30 mouse cellular contexts compared by ENCODE assay signal in the genomic region with DNA sequence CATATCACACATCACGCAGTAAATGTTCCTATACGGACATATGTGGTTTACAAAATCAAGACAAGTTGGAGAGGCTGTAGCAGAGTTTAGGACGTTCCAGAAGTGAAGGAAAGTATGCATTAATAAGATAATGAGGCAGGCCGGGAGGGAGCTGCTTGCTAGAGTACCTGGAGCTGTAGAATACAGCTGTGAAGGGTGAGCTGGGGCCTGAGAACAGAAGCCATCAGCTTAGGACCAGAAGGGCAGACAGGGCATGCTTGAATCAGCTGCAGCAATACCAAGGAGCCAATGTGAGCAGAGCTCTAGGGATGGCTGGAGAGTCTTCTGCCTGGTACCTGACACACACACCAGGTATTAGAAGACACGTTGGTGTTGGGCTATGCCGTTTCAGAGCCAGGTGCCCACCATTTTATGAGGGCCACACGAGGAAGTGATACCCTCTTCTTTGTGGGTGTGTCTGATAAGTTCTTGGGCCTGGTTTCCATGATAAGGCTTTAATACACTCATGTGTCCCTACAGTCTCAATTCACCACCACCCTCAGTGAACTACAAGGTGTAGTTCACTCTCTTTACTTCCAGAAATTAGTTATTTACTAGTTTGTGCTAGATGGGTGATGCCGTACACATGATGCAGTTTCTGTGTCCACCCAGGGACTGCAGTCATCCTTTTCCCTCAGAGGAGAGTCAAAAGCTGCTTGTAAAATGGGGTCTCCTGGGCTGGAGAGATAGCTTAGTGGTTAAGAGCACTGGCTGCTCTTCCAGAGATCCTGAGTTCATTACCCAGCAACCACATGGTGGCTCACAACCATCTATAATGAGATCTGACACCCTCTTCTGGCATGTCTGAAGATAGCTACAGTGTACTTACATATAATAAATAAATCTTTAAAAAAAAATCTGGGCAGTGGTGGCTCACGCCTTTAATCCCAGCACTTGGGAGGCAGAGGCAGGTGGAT. TPM values are rescaled to one million over a fixed set of nuclear protein-coding genes. Genes with fewer than 3 reads are reported as not detected.
DNase-seq lines count a peak whose midpoint lies in the region; ATAC-seq and TF ChIP-seq lines count a peak whose summit lies in the region.
"Had no signal": no experiment of that assay in that cellular context is flagged by ENCODE, and none has a peak within 500 bp of the region (broad histone marks: within the 10 kb centered on the region; RNA-seq: fewer than 3 reads in every experiment).

No protein-coding gene starts in this region.

- peaks cover 23% of the 10 kb centered on the region for H3K9me3 ChIP-seq in megakaryocyte, embryonic 14.5 days
- no peaks in the 10 kb centered on the region for H3K9me3 ChIP-seq in liver, embryonic 11.5 days (ENCODE audit: control insufficient read depth, low read length)
- no peaks in the 10 kb centered on the region for H3K9me3 ChIP-seq in liver, embryonic 16.5 days (replicated peaks; ENCODE audit: control insufficient read depth, low read length)
- H3K9me3 ChIP-seq in stomach, postnatal 0 days (ENCODE audit: control insufficient read depth, low read length): no peaks in the 10 kb centered on the region
- H3K9me3 ChIP-seq: G1E; heart, embryonic 13.5 days; hindbrain, embryonic 15.5 days; kidney, embryonic 15.5 days; limb, embryonic 12.5 days; neural tube, embryonic 13.5 days had no signal

- H3K27me3 ChIP-seq in megakaryocyte, embryonic 14.5 days (replicated peaks): no peaks in the 10 kb centered on the region
- no peaks in the 10 kb centered on the region for H3K27me3 ChIP-seq in liver, embryonic 11.5 days (replicated peaks; ENCODE audit: control insufficient read depth, insufficient read depth, low read length)
- H3K27me3 ChIP-seq in liver, embryonic 16.5 days (ENCODE audit: control insufficient read depth, insufficient read depth, low read depth, low read length): no peaks in the 10 kb centered on the region
- no peaks in the 10 kb centered on the region for H3K27me3 ChIP-seq in stomach, postnatal 0 days (ENCODE audit: control insufficient read depth, insufficient read depth, low read length)
- H3K27me3 ChIP-seq: heart, embryonic 13.5 days; hindbrain, embryonic 15.5 days; kidney, embryonic 15.5 days; limb, embryonic 12.5 days; midbrain, embryonic 12.5 days; neural tube, embryonic 13.5 days had no signal

- TF ChIP-seq EP300 in stomach, postnatal 0 days (optimal IDR thresholded peaks at IDR 0.05): no peak

- H3K4me3 ChIP-seq in megakaryocyte, embryonic 14.5 days (replicated peaks): peak overlapping the region; percentile 16
- H3K4me3 ChIP-seq in liver, embryonic 11.5 days (ENCODE audit: low read depth, low read length): no peak overlapping the region
- H3K4me3 ChIP-seq in liver, embryonic 16.5 days (ENCODE audit: low read depth, low read length): no peak overlapping the region
- H3K4me3 ChIP-seq in stomach, postnatal 0 days (ENCODE audit: low read depth, low read length): no peak overlapping the region
- H3K4me3 ChIP-seq: erythroblast, embryonic 14.5 days; heart, embryonic 13.5 days; hindbrain, embryonic 15.5 days; kidney, embryonic 15.5 days; layer of hippocampus, adult 2 months; left cerebral cortex, adult 2 months; limb, embryonic 12.5 days; midbrain, embryonic 12.5 days; neural tube, embryonic 13.5 days had no signal

- ATAC-seq in megakaryocyte, adult 5-6 weeks (ENCODE audit: poor library complexity, severe bottlenecking): no peak
- peak; percentile 79 for ATAC-seq in liver, embryonic 11.5 days (replicated peaks; ENCODE audit: low FRiP score)
- peak; percentile 63; the same call in 1 of the 2 replicates for ATAC-seq in liver, embryonic 16.5 days (ENCODE audit: low read depth)
- no peak for ATAC-seq in cerebellum, adult (ENCODE audit: insufficient number of reproducible peaks, low FRiP score, low TSS enrichment)
- ATAC-seq in stomach, postnatal 0 days (ENCODE audit: low FRiP score, low TSS enrichment): no peak
- ATAC-seq: forebrain, embryonic 16.5 days; inflammation-experienced regulatory T-cells, adult 6 months; lung, postnatal 0 days had no signal

- no peak overlapping the region for H3K27ac ChIP-seq in liver, embryonic 11.5 days (ENCODE audit: low read depth, low read length)
- H3K27ac ChIP-seq in liver, embryonic 16.5 days (ENCODE audit: low read length): no peak overlapping the region
- no peak overlapping the region for H3K27ac ChIP-seq in stomach, postnatal 0 days (replicated peaks)
- H3K27ac ChIP-seq: heart, embryonic 13.5 days; hindbrain, embryonic 15.5 days; kidney, embryonic 15.5 days; layer of hippocampus, adult 2 months; left cerebral cortex, adult 2 months; limb, embryonic 12.5 days; midbrain, embryonic 12.5 days; neural tube, embryonic 13.5 days had no signal

- WGBS in liver, embryonic 11.5 days: 65% methylated on average over 9 of the region's 9 CpGs
- whole genome bisulfite sequencing in liver, embryonic 16.5 days (ENCODE audit: insufficient replicate concordance): 40% methylated on average over 9 of the region's 9 CpGs
- WGBS in stomach, postnatal 0 days: 75% methylated on average over 9 of the region's 9 CpGs

- no peak for DNase-seq in liver, embryonic 11.5 days (ENCODE audit: low spot score)
- DNase-seq in gastrocnemius, postnatal 36 days: no peak
- DNase-seq in stomach, postnatal 0 days (ENCODE audit: low spot score): no peak
- DNase-seq in ovary, adult 18-20 months (ENCODE audit: low spot score): no peak
- DNase-seq: adrenal gland, adult 2 months; adrenal gland, postnatal 36 days; cerebellum, adult 11-12 months; cerebellum, postnatal 14 days; heart, postnatal 10 days; kidney, adult 11 months; kidney, postnatal 25 days; lung, adult 18-20 months; lung, postnatal 4 days had no signal

- intact Hi-C loops in gastrocnemius, postnatal 36 days (cut with DNase I): no loop called here

- H3K4me1 ChIP-seq in megakaryocyte, embryonic 14.5 days: peaks cover 40% of the 10 kb centered on the region
- H3K4me1 ChIP-seq in liver, embryonic 11.5 days (replicated peaks; ENCODE audit: control insufficient read depth, insufficient read depth, low read length): no peaks in the 10 kb centered on the region
- H3K4me1 ChIP-seq in liver, embryonic 16.5 days (ENCODE audit: control insufficient read depth, low read depth, low read length): no peaks in the 10 kb centered on the region; the same call in 1 of the 2 replicates
- H3K4me1 ChIP-seq in stomach, postnatal 0 days (replicated peaks; ENCODE audit: control insufficient read depth, insufficient read depth): no peaks in the 10 kb centered on the region
- H3K4me1 ChIP-seq: hindbrain, embryonic 15.5 days; kidney, embryonic 15.5 days; limb, embryonic 12.5 days; midbrain, embryonic 12.5 days; neural tube, embryonic 13.5 days had no signal

- H3K9ac ChIP-seq in liver, embryonic 11.5 days (ENCODE audit: low read depth, low read length): no peak overlapping the region
- no peak overlapping the region for H3K9ac ChIP-seq in liver, embryonic 16.5 days (ENCODE audit: low read depth, low read length)
- H3K9ac ChIP-seq in stomach, postnatal 0 days (ENCODE audit: low read length): no peak overlapping the region
- H3K9ac ChIP-seq: heart, embryonic 13.5 days; hindbrain, embryonic 15.5 days; kidney, embryonic 15.5 days; limb, embryonic 12.5 days; midbrain, embryonic 12.5 days; neural tube, embryonic 13.5 days had no signal

- H3K4me2 ChIP-seq in liver, embryonic 11.5 days: no peak overlapping the region; the same call in 1 of the 2 replicates
- H3K4me2 ChIP-seq in liver, embryonic 16.5 days (ENCODE audit: low read depth, low read length): no peak overlapping the region
- H3K4me2 ChIP-seq in stomach, postnatal 0 days (replicated peaks; ENCODE audit: low read depth): no peak overlapping the region
- H3K4me2 ChIP-seq: heart, embryonic 13.5 days; hindbrain, embryonic 15.5 days; kidney, embryonic 15.5 days; limb, embryonic 12.5 days; midbrain, embryonic 12.5 days; neural tube, embryonic 13.5 days had no signal

- peaks cover 5% of the 10 kb centered on the region for H3K36me3 ChIP-seq in megakaryocyte, embryonic 14.5 days (replicated peaks; ENCODE audit: low read length)
- H3K36me3 ChIP-seq in liver, embryonic 11.5 days (ENCODE audit: control insufficient read depth, insufficient read depth, low read length): no peaks in the 10 kb centered on the region
- no peaks in the 10 kb centered on the region for H3K36me3 ChIP-seq in liver, embryonic 16.5 days (ENCODE audit: control insufficient read depth, insufficient read depth)
- no peaks in the 10 kb centered on the region for H3K36me3 ChIP-seq in stomach, postnatal 0 days (ENCODE audit: control insufficient read depth, insufficient read depth, low read length)
- H3K36me3 ChIP-seq: G1E; heart, embryonic 13.5 days; hindbrain, embryonic 15.5 days; kidney, embryonic 15.5 days; limb, embryonic 12.5 days; midbrain, embryonic 12.5 days; neural tube, embryonic 13.5 days had no signal

- no peak for TF ChIP-seq CTCF in stomach, postnatal 0 days (IDR thresholded peaks at IDR 0.05; ENCODE audit: low read depth)

RNA-seq across cellular contexts. Expression of a gene that starts 39.9 kb away (rescaled TPM):
- polyA plus RNA-seq in megakaryocyte, embryonic 14.5 days (2012; ENCODE audit: insufficient read depth, low replicate concordance): 4.7 and 8.4 TPM in 2 replicates
- total RNA-seq in megakaryocyte, adult 5-6 weeks (2015): 5.7 and 8.0 TPM in 2 replicates
- total RNA-seq in megakaryocyte, adult 5-6 weeks (2017): 3.1 and 4.9 TPM in 2 replicates
- 24.0 and 24.5 TPM in 2 replicates for polyA plus RNA-seq in liver, embryonic 11.5 days (2014; fragmentation: Nextera tagmentation; extraction: Ambion mirVana)
- polyA plus RNA-seq in liver, embryonic 16.5 days (2015; fragmentation: Nextera tagmentation; extraction: Ambion mirVana): 5.0 and 7.9 TPM in 2 replicates
- total RNA-seq in gastrocnemius, postnatal 36 days (2021): 10 to 100 TPM; 39.5 to 43.5 TPM
- 31.0 and 31.6 TPM in 2 replicates for polyA plus RNA-seq in stomach, postnatal 0 days (2015; fragmentation: Nextera tagmentation; extraction: Ambion mirVana)

Comparison
In these comparisons a context has a peak if more than half of its experiments do, and no peak if none do; other contexts are left out.
1. ATAC-seq: peak in liver, embryonic 11.5 days (single experiment) and liver, embryonic 16.5 days (single experiment); none in megakaryocyte, adult 5-6 weeks (single experiment), cerebellum, adult (single experiment) and stomach, postnatal 0 days (single experiment).